ENCODE assay signal across 19 mouse cellular contexts in the genomic region with DNA sequence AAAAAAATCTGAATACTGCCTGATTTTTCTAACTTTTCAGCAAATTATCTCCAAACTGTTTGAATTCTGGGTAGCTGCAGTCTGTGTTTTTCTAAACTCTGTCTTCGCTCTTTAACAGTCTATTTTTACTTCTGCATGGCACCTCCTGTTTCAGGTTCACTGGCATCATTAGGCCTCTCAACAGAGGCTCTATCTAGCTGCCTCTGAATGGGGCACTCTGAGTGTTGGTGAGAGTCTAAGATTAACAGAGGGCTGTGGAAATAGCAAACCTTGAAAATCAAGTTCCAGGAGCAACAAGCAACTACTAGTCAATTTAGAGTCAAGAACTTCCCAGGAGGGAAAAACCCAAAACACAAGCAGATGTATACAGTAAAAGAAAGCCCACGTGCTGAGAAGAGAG.
"Had no signal": no experiment of that assay in that cellular context is flagged by ENCODE, and none has a peak within 500 bp of the region (broad histone marks: within the 10 kb centered on the region; RNA-seq: fewer than 3 reads in every experiment).

No protein-coding gene starts in this region.

- H3K4me1 ChIP-seq: midbrain, embryonic 12.5 days; midbrain, embryonic 15.5 days; neural tube, embryonic 12.5 days; neural tube, embryonic 15.5 days had no signal

- H3K9me3 ChIP-seq: liver, embryonic 13.5 days; midbrain, embryonic 12.5 days; midbrain, embryonic 15.5 days; neural tube, embryonic 12.5 days; neural tube, embryonic 15.5 days had no signal

- H3K4me2 ChIP-seq: liver, embryonic 13.5 days; midbrain, embryonic 12.5 days; midbrain, embryonic 15.5 days; neural tube, embryonic 12.5 days; neural tube, embryonic 15.5 days had no signal

- H3K27ac ChIP-seq: left cerebral cortex, adult 2 months; midbrain, embryonic 12.5 days; midbrain, embryonic 15.5 days; neural tube, embryonic 12.5 days; neural tube, embryonic 15.5 days; stomach, postnatal 0 days had no signal

- H3K4me3 ChIP-seq: left cerebral cortex, adult 2 months; liver, embryonic 13.5 days; midbrain, embryonic 12.5 days; midbrain, embryonic 15.5 days; neural tube, embryonic 12.5 days; neural tube, embryonic 15.5 days had no signal

- DNase-seq: kidney, postnatal 10 days; kidney, postnatal 36 days; layer of hippocampus, postnatal 36 days; liver, embryonic 13.5 days; lung, adult 2 months; lung, postnatal 14 days; lung, postnatal 4 days; right cerebral cortex, adult 18-20 months; right cerebral cortex, postnatal 14 days; right cerebral cortex, postnatal 4 days; thymus, adult 2 months; thymus, postnatal 14 days; thymus, postnatal 4 days had no signal

- ATAC-seq: midbrain, embryonic 15.5 days had no signal

- H3K36me3 ChIP-seq: liver, embryonic 13.5 days; midbrain, embryonic 12.5 days; midbrain, embryonic 15.5 days; neural tube, embryonic 12.5 days; neural tube, embryonic 15.5 days had no signal

- H3K27me3 ChIP-seq: liver, embryonic 13.5 days; midbrain, embryonic 12.5 days; midbrain, embryonic 15.5 days; neural tube, embryonic 12.5 days; neural tube, embryonic 15.5 days had no signal

- H3K9ac ChIP-seq: liver, embryonic 13.5 days; midbrain, embryonic 12.5 days; midbrain, embryonic 15.5 days; neural tube, embryonic 12.5 days; neural tube, embryonic 15.5 days had no signal
